Mouse (Mus musculus) brain, embryonic 14.5 days (tissue): ENCODE data around the gene Ets1. TPM values are rescaled to one million over a fixed set of nuclear protein-coding genes. Genes with fewer than 3 reads are reported as not detected.

ENCODE experiments used
- DNase-seq: peaks from one replicate; pipeline ENCODE4 v3.0.0-alpha.2; 2011; ENCODE audit warnings: low read depth
- CTCF ChIP-seq: fragments of 200-500 bp; IDR thresholded peaks from 2 replicates; pipeline ENCODE4 v1.5.1; 2012; ENCODE audit warnings: inconsistent platforms, mild to moderate bottlenecking, moderate library complexity, borderline replicate concordance; ENCODE audit not compliant: insufficient read depth, insufficient read length; ENCODE audit errors: extremely low read depth
- POLR2A ChIP-seq: fragments of 200-500 bp; IDR thresholded peaks from 2 replicates; pipeline ENCODE4 v1.6.1; 2012; ENCODE audit warnings: mild to moderate bottlenecking, inconsistent platforms, borderline replicate concordance; ENCODE audit not compliant: poor library complexity, insufficient read depth, insufficient read length, severe bottlenecking; ENCODE audit errors: extremely low read depth
- polyA plus RNA-seq: library from polyadenylated mRNA; depleted of rRNA; stranded (reverse); fragments of >200 nt; gene quantifications from 2 replicates; pipeline ENCODE4 v1.2.3, GENCODE M21; 2012

Gene Ets1
- polyA plus RNA-seq, 1 experiment: 15.8 TPM

- TF ChIP-seq CTCF (no peak), POLR2A (no peak)
- DNase-seq: no peak
Measured at GRCm38 (mm10) chr9:32701126-32701997, 65.3 kb downstream of the Ets1 start.

- TF ChIP-seq CTCF (no peak), POLR2A (no peak)
- no peak for DNase-seq
Measured at GRCm38 (mm10) chr9:32701998-32702305, 65.9 kb downstream of the Ets1 start.

DNA sequence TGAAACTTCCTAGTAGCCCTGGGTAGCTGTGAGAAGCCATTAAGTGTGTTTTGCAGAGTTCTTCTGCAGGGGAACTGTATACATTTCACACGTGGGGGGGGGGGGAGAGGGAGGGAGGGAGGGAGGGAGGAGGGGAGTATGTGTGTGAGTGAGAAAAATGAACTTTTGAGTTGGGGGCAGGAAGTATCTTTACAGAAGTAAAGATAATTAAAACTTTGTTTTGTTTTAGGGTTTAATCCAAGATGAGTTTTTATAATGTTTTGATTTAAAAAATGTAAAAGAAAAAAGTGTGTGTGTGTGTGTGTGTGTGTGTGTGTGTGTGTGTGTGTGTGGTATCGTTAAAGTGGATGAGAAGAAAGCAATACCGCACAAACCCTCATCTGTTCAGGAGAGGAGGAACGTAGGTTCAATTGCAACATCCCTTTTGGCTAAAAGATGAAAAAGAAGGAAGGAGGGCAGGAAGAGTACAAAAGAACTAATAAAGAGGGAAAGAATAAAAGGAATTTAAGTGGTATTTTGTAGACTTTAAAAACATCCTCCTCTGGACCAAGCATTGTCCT lies 66.9 kb downstream of the Ets1 start:
- no peak for DNase-seq
- no peak for TF ChIP-seq POLR2A
- no peak for TF ChIP-seq CTCF

DNA sequence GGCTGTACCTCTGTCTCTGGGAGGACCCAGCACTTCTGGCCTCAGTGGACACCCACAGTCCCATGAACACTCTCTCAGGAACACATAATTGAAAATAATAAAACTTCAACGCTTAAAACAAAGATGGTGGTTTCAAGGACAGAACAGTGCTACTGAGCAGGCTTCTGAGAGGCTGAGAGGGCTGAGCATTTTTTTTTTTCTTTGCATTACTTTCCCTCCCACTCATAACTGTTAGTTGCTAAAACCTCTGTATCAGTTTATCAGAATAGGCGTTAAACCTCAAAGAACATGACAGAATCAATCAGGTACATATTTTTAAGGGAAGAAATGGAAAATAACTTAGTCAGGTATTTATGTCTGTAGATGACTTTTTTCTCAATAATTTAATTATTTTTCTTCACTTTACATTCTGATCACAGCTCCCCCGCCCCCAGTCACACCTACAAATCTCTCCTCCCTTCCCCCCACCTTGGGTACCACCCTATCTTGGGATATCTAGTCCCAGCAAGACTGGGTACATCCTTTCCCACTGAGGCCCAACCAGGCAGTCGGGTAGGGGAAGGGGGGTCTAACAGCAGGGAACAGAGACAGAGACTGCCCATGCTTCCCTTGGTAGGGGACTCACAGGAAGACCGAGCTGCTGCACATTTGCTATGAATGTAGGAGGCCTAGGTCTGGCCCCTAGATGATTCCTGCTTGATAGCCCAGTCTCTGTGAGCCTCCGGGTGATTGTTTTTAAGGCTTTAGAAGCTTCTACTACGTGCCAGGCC lies 68.1 kb downstream of the Ets1 start:
- TF ChIP-seq CTCF: no peak
- TF ChIP-seq POLR2A: no peak
- DNase-seq: no peak

- TF ChIP-seq POLR2A: no peak
- TF ChIP-seq CTCF: no peak
- DNase-seq: no peak
Measured at GRCm38 (mm10) chr9:32705827-32706478, 69.9 kb downstream of the Ets1 start.

- no peak for DNase-seq
- TF ChIP-seq CTCF (no peak), POLR2A (no peak)
Measured at GRCm38 (mm10) chr9:32707436-32707835, 71.4 kb downstream of the Ets1 start.

DNA sequence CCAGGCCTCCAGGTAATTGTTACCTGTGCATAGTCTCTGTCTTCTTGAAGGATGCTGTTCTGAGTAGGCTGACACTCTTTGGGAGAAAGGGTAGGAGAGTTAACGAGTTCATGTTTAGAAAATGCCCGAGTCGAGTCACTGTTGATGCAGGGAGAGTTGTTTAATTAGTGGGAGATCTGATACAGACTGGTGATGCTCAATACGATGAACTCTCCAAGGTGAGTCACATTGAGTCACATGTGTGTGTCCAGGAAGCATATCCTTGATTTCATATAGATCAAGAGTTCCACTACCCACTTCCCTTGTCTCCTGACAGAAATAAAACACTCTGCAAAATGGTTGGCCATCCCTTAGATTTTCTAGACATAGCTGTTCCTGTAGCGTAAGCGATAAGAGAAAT lies 72.5 kb downstream of the Ets1 start:
- no peak for TF ChIP-seq POLR2A
- DNase-seq: no peak

DNA sequence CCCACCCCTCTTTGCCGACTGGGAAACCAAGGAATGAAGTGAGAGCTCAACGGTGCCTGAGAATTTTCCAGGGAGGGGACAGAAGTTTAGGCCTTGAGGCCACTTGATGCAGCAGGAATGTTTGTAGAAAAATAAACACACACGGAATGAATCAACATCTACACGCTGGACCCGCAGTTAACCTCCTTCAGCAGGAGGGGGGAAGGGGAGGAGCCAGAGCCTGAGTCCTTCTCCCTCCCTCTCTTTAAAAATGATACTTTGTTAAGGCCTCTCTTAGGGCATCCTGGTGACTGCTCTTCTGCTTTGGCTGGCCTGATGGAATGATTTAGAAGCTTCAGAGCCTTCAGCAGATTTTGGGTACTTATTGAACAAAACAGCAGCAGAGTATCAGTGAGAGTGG lies 73.3 kb downstream of the Ets1 start:
- TF ChIP-seq POLR2A: no peak
- TF ChIP-seq CTCF: no peak
- no peak for DNase-seq

DNA sequence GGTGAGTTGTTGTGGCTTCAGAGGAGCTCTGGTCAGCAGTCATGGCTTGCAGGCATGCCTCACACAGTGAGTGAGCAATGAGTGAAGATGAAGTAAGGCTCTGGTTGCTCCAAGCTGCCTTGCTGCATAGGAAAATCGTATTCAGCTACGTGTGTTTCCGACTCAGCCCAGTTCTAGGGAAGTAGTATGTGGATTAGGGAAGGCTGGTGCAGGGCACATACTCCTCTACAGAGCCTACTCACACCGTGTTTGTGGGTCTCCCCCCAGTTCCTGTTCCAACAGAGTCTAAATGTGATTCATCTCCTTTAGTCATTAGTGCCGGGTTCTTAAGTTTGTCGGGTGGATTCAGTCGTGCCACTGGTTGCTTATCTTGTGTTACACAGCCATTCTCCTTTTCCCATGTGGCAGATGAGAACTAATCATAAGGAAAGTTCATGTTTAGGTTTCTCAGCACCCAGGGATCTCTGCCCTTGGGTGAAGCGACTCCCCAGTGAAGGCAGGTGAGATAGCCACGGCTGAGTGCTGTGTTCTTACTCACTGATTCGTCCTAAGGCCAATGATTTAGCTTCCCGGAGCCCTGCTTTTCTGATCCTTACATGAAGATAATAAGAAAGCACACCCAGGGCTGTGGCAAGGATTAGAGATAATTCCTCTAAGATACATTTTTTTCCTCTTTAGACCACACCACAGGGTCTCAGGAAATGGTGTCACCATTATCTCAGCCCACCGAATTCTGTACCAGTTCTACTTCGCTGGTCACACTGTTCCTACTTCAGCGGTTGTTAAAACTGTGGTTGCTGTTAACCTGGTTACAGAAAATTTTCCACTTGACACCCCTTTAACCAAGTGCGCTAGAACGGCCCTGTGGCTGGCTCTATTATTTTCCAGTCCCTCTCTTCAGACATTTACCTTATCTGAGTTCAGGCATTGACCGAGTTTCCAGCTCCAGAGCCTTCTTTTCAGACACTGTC lies 74.0 kb downstream of the Ets1 start:
- no peak for TF ChIP-seq POLR2A
- TF ChIP-seq CTCF: no peak
- DNase-seq: no peak

DNA sequence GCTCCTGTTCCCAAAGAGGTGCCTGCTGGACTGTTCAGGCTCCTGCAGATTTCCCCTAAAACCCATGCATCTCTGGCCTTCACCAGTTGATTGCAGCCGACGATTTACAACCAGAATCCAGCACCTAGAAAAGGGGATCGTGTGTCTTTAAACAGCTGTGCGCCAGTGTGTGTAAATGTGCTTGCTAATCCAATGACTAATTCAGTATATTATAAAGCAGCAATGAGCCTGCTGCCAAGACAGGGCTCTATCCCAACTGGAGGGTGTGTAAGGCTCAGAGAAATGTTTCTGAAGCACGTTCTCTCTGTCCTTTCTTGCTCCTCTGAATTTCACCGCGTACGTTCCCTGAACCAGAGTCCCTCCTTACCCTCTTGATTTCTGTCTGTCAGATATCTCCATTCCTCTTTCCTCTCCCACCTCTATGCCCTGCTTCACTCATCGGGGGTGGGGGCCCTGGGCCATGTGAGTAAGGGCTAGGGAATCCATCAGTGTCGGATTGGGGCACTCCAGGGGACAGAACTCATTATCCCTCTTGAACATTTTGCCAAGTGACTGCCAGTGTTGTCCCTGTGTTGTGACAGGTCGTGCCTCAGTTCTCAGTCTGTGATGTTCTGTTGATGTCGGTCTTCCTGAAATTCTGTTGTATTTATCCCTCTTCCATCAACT lies 75.1 kb downstream of the Ets1 start:
- TF ChIP-seq CTCF (no peak), POLR2A (no peak)
- DNase-seq: no peak
